Mouse (Mus musculus) kidney, embryonic 14.5 days (tissue): Measurements from ENCODE around the gene Cdx2. TPM values are rescaled to one million over a fixed set of nuclear protein-coding genes. Genes with fewer than 3 reads are reported as not detected.

Experiments
- ATAC-seq: fragments of 200-750 bp; cut with Nextera tagmentation; 2 replicates; pipeline ENCODE4 v1.8.0; 2017; ENCODE audit warnings: moderate number of reproducible peaks, mild to moderate bottlenecking, moderate TSS enrichment, moderate library complexity; ENCODE audit not compliant: low FRiP score, low TSS enrichment
- H3K27ac ChIP-seq: fragments of 300-500 bp; sonication (generic); 2 replicates; pipeline ENCODE4 v1.5.1; 2014; ENCODE audit warnings: low read depth, mild to moderate bottlenecking, low read length, moderate library complexity, mixed read lengths
- H3K27me3 ChIP-seq: fragments of 300-500 bp; sonication (generic); 2 replicates; pipeline ENCODE4 v1.6.1; 2014; ENCODE audit warnings: mild to moderate bottlenecking, low read length; ENCODE audit not compliant: control insufficient read depth, insufficient read depth
- H3K36me3 ChIP-seq: fragments of 300-500 bp; sonication (generic); 2 replicates; pipeline ENCODE4 v1.6.1; 2014; ENCODE audit warnings: low read length, mixed read lengths; ENCODE audit not compliant: control insufficient read depth, insufficient read depth
- H3K4me1 ChIP-seq: fragments of 300-500 bp; sonication (generic); 2 replicates; pipeline ENCODE4 v1.6.1; 2014; ENCODE audit warnings: low read length, mixed read lengths; ENCODE audit not compliant: control insufficient read depth, insufficient read depth
- H3K4me2 ChIP-seq: fragments of 300-500 bp; sonication (generic); replicated peaks from 2 replicates; pipeline ENCODE4 v1.6.1; 2014; ENCODE audit warnings: low read depth, mild to moderate bottlenecking, low read length
- H3K4me3 ChIP-seq: fragments of 300-500 bp; sonication (generic); 2 replicates; pipeline ENCODE4 v1.5.1; 2014; ENCODE audit warnings: mild to moderate bottlenecking, low read length
- H3K9ac ChIP-seq: fragments of 300-500 bp; sonication (generic); 2 replicates; pipeline ENCODE4 v1.6.1; 2014; ENCODE audit warnings: low read depth, mild to moderate bottlenecking, low read length, moderate library complexity
- H3K9me3 ChIP-seq: fragments of 300-500 bp; sonication (generic); 2 replicates; pipeline ENCODE4 v1.6.1; 2016; ENCODE audit warnings: low read length; ENCODE audit not compliant: control insufficient read depth
- WGBS: fragments of 180-500 bp; shearing (Covaris S2); extraction: QIAGEN DNeasy Blood & Tissue Kit; methylation state at CpG from one replicate; pipeline ENCODE4 v1.1.7; 2014; 5-methylcytosine and 5-hydroxymethylcytosine counted together
- polyA plus RNA-seq: library from polyadenylated mRNA; unstranded; fragments of >200 nt; fragmentation: Nextera tagmentation; extraction: Ambion mirVana; gene quantifications from 2 replicates; pipeline ENCODE4 v1.2.1, GENCODE M21; 2014

Cdx2 gene
- not detected in 2 replicates for polyA plus RNA-seq

GRCm38 (mm10) chr5:147306638-147307397 is at the start of gene Cdx2:
TSS of gene Cdx2 (minus strand) at chr5:147307270.
- no peaks in the 10 kb centered on the region for H3K9me3 ChIP-seq
- peak within 1 kb of the TSS; percentile 22 for H3K4me3 ChIP-seq
- H3K27me3 ChIP-seq = peaks cover 100% of the 10 kb centered on the region
- no peaks in the 10 kb centered on the region for H3K4me1 ChIP-seq
- H3K4me2 ChIP-seq = peak within 1 kb of the TSS; percentile 2; the same call in 1 of the 2 replicates
- no peaks in the 10 kb centered on the region for H3K36me3 ChIP-seq
- 0 out of 2 replicates have a peak within 1 kb of the TSS, but pooled peaks have one; percentile 28 for H3K9ac ChIP-seq
- ATAC-seq = peak; percentile 26; the same call in 1 of the 2 replicates
- H3K27ac ChIP-seq = no peak within 1 kb of the TSS
- WGBS = under 1% methylated on average over 62 of the region's 63 CpGs

DNA sequence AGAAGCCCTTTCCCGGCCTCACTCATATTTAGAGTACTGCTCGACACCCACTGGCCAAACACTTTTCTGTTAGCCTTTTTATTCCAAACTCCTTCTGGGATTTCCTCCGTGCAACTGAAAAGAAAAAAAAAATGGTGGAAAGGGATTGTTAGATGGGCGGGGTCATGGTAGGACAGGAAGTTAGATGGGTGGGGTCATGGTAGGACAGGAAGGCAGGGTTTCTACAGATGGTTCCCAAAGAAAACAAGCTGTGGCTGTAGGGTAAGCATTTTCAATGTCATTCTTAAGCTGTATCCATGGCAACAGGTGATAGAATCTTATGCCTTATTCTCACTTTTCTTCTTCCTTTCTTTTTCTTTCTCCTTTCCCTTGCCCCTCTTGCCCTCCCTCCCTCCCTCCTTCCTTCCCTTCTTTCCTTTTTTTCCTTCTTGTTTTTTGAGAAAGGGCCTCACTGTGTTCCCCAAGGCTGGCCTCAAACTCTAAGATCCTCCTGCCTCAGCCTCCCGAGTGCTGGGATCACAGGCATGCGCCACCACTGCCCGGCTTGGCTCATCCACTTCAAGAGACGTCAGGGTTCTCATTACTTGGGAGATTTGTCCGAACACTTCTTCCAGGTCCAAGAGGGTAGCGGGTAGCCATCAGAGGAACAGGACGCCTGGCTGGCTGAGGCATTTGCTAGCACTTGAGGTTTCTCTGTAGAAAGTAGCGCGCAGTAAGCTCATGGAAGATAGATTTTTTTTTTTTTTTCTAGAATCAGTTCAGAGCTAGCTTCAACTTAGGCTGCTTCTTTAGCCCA is 49.4 kb upstream of the Cdx2 start:
- no peak overlapping the region for H3K4me3 ChIP-seq
- 91% methylated on average over 13 of the region's 13 CpGs for WGBS
- no peaks in the 10 kb centered on the region for H3K36me3 ChIP-seq
- H3K9ac ChIP-seq = no peak overlapping the region
- no peaks in the 10 kb centered on the region for H3K4me1 ChIP-seq
- H3K27me3 ChIP-seq = no peaks in the 10 kb centered on the region
- H3K4me2 ChIP-seq = no peak overlapping the region
- no peaks in the 10 kb centered on the region for H3K9me3 ChIP-seq
- H3K27ac ChIP-seq = no peak overlapping the region
- ATAC-seq = no peak

GRCm38 (mm10) chr5:147355788-147356187 is 48.7 kb upstream of the Cdx2 start:
- no peak overlapping the region for H3K9ac ChIP-seq
- no peaks in the 10 kb centered on the region for H3K36me3 ChIP-seq
- no peaks in the 10 kb centered on the region for H3K27me3 ChIP-seq
- no peak overlapping the region for H3K4me3 ChIP-seq
- H3K4me2 ChIP-seq = no peak overlapping the region
- 80% methylated on average over 3 of the region's 3 CpGs for WGBS
- H3K27ac ChIP-seq = no peak overlapping the region
- H3K9me3 ChIP-seq = no peaks in the 10 kb centered on the region
- ATAC-seq = no peak
- no peaks in the 10 kb centered on the region for H3K4me1 ChIP-seq

DNA sequence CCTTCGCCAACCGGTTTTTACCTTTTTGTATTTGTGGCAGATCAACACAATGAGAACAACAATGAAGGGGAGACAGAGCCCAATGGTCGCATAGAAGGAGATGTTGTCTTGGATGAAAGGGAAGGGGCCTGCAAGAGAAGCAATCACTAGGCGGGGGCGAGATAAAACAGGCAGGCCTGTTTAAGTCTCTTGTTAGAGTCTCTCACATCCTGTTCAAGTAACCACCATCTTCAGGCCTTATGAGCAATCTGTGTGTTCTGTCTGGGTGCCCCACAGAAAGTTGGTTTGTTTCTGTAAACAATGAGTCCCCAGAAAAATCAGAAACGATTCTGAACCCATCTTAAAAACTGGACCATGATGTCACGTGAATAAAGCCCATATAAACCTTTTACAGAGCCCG is 47.9 kb upstream of the Cdx2 start:
- H3K4me3 ChIP-seq = no peak overlapping the region
- H3K9ac ChIP-seq = no peak overlapping the region
- WGBS = 87% methylated on average over 8 of the region's 8 CpGs
- H3K4me2 ChIP-seq = no peak overlapping the region
- no peaks in the 10 kb centered on the region for H3K9me3 ChIP-seq
- no peak for ATAC-seq
- H3K27ac ChIP-seq = no peak overlapping the region
- no peaks in the 10 kb centered on the region for H3K4me1 ChIP-seq
- H3K36me3 ChIP-seq = no peaks in the 10 kb centered on the region
- H3K27me3 ChIP-seq = no peaks in the 10 kb centered on the region

DNA sequence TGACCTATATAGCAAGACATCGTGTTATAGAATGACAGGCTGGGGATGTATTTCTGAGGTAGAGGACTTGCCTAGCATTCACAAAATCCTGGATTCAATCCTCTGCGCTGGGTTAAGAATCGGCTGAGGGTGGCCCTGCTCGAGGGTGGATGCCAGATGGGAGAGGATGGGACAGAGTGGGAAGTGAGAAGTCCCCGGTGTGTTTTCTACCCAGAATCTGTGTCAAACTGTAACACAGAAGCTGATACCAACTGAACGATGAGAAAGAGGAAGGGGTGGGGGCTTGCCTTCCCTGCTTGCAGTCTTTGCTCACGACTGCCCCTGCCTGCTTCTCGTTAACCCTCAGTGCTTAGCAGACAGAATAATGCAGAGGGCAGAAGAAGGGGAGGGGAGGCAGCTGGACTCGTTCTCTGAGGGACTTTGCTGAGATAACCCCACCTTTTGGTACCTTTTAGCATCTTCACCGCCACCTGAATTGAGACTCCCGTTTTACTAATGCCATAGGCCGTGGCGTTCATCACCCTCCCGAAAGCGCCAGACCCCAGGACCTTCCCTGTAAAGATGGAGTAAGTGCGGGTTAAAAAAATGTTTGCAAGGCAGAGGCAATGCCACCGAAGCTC is 47.2 kb upstream of the Cdx2 start:
- H3K4me3 ChIP-seq = no peak overlapping the region
- no peaks in the 10 kb centered on the region for H3K4me1 ChIP-seq
- WGBS = 64% methylated on average over 17 of the region's 17 CpGs
- no peak overlapping the region for H3K27ac ChIP-seq
- H3K36me3 ChIP-seq = no peaks in the 10 kb centered on the region
- H3K27me3 ChIP-seq = no peaks in the 10 kb centered on the region
- no peak for ATAC-seq
- no peak overlapping the region for H3K4me2 ChIP-seq
- no peak overlapping the region for H3K9ac ChIP-seq
- H3K9me3 ChIP-seq = no peaks in the 10 kb centered on the region

GRCm38 (mm10) chr5:147351931-147352330 is 44.9 kb upstream of the Cdx2 start:
- Histone ChIP-seq H3K27me3 (no peaks in the 10 kb centered on the region), H3K9me3 (no peaks in the 10 kb centered on the region), H3K36me3 (no peaks in the 10 kb centered on the region), H3K4me2 (no peak overlapping the region), H3K4me1 (no peaks in the 10 kb centered on the region), H3K9ac (no peak overlapping the region), H3K4me3 (no peak overlapping the region), H3K27ac (no peak overlapping the region)
- WGBS = 90% methylated on average over 8 of the region's 8 CpGs
- no peak for ATAC-seq

GRCm38 (mm10) chr5:147345981-147346380 is 38.9 kb upstream of the Cdx2 start:
- H3K9ac ChIP-seq = no peak overlapping the region
- no peaks in the 10 kb centered on the region for H3K27me3 ChIP-seq
- ATAC-seq = no peak
- H3K4me3 ChIP-seq = no peak overlapping the region
- H3K4me1 ChIP-seq = no peaks in the 10 kb centered on the region
- H3K9me3 ChIP-seq = no peaks in the 10 kb centered on the region
- no peaks in the 10 kb centered on the region for H3K36me3 ChIP-seq
- WGBS = 89% methylated on average over 1 of the region's 1 CpGs
- no peak overlapping the region for H3K4me2 ChIP-seq
- H3K27ac ChIP-seq = no peak overlapping the region

- no peaks in the 10 kb centered on the region for H3K9me3 ChIP-seq
Observed at GRCm38 (mm10) chr5:147343904-147344303, 36.8 kb upstream of the Cdx2 start.

More at GRCm38 (mm10) chr5:147343904-147344303, 36.8 kb upstream of the Cdx2 start:
- Histone ChIP-seq H3K36me3 (no peaks in the 10 kb centered on the region), H3K4me1 (no peaks in the 10 kb centered on the region), H3K27me3 (no peaks in the 10 kb centered on the region), H3K27ac (no peak overlapping the region), H3K9ac (no peak overlapping the region), H3K4me2 (no peak overlapping the region), H3K4me3 (no peak overlapping the region)
- ATAC-seq = no peak
- WGBS = 89% methylated on average over 10 of the region's 10 CpGs
